Mouse (Mus musculus): Measurements from ENCODE around the gene 2210010C04Rik.

DNA sequence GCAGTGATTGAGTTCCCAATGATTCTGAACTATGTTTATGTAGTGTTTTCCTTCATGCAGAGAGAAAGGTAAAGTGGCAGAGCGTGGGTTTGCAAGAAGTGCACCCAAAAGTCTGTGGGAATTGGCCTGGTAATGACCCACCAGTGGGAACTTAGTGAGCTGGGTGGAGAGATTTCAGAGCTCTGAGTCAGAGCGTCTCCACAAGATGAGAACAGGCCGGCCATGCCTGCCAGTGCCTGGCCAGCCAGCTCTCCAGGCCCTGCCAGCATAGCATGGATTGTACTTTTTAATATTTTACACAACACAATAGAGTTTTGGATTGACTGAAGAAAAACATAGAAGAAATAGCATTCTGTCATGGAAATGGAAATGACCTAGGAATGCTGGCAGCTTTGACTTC, 4.5 kb downstream of the 2210010C04Rik start:
- TF ChIP-seq CTCF (IDR thresholded peaks at IDR 0.05; ENCODE audit: borderline replicate concordance, extremely low read depth, insufficient read depth, insufficient read length), result no peak
- no peak for TF ChIP-seq POLR2A (IDR thresholded peaks at IDR 0.05; ENCODE audit: borderline replicate concordance, extremely low read depth, insufficient read depth, insufficient read length, poor library complexity, severe bottlenecking)
